Mouse (Mus musculus) hindbrain, embryonic 13.5 days (tissue): ENCODE measurements at regions not wholly inside any gene's neighbourhood (a gene's known extent, or its start where the extent isn't known, plus 50 kb on each side); places are given as distances from the start of the nearest gene placed in this dataset.

Experiments
- ATAC-seq: fragments of 200-750 bp; cut with Nextera tagmentation; 2 replicates; pipeline ENCODE4 v1.8.0; 2017; ENCODE audit warnings: moderate TSS enrichment; ENCODE audit not compliant: low FRiP score
- H3K27ac ChIP-seq: fragments of 300-500 bp; sonication (generic); 2 replicates; pipeline ENCODE4 v1.5.1; 2015; ENCODE audit warnings: inconsistent platforms, mild to moderate bottlenecking, moderate library complexity
- H3K27me3 ChIP-seq: fragments of 300-500 bp; sonication (generic); 2 replicates; pipeline ENCODE4 v1.6.1; 2015; ENCODE audit warnings: mild to moderate bottlenecking, inconsistent platforms
- H3K36me3 ChIP-seq: fragments of 300-500 bp; sonication (generic); 2 replicates; pipeline ENCODE4 v1.6.1; 2015; ENCODE audit warnings: mild to moderate bottlenecking, inconsistent platforms
- H3K4me1 ChIP-seq: fragments of 300-500 bp; sonication (generic); replicated peaks from 2 replicates; pipeline ENCODE4 v1.6.1; 2015; ENCODE audit warnings: inconsistent platforms
- H3K4me2 ChIP-seq: fragments of 300-500 bp; sonication (generic); 2 replicates; pipeline ENCODE4 v1.6.1; 2015; ENCODE audit warnings: inconsistent platforms, mild to moderate bottlenecking, moderate library complexity
- H3K4me3 ChIP-seq: fragments of 300-500 bp; sonication (generic); 2 replicates; pipeline ENCODE4 v1.5.1; 2015; ENCODE audit warnings: mild to moderate bottlenecking, inconsistent platforms
- H3K9ac ChIP-seq: fragments of 300-500 bp; sonication (generic); 2 replicates; pipeline ENCODE4 v1.6.1; 2015; ENCODE audit warnings: mild to moderate bottlenecking, inconsistent platforms
- H3K9me3 ChIP-seq: fragments of 300-500 bp; sonication (generic); 2 replicates; pipeline ENCODE4 v1.6.1; 2016; ENCODE audit warnings: inconsistent platforms
- WGBS: fragments of 180-500 bp; shearing (Covaris S2); methylation state at CpG from one replicate; pipeline ENCODE4 v1.1.7; 2015; 5-methylcytosine and 5-hydroxymethylcytosine counted together

- Histone ChIP-seq H3K36me3 (no peaks in the 10 kb centered on the region), H3K4me2 (no peak overlapping the region), H3K27me3 (no peaks in the 10 kb centered on the region), H3K9ac (no peak overlapping the region), H3K4me1 (no peaks in the 10 kb centered on the region), H3K27ac (no peak overlapping the region), H3K9me3 (no peaks in the 10 kb centered on the region), H3K4me3 (no peak overlapping the region)
- ATAC-seq: no peak
- 87% methylated on average over 10 of the region's 10 CpGs for WGBS
Observed at GRCm38 (mm10) chr12:86628050-86628782, 50.3 kb upstream of the Vash1 start.
